Comparison of ENCODE assay signal across 36 mouse cellular contexts in genomic region chr6:146535501-146535900, GRCm38 (mm10).
"Had no signal": no experiment of that assay in that cellular context is flagged by ENCODE, and none has a peak within 500 bp of the region (broad histone marks: within the 10 kb centered on the region; RNA-seq: fewer than 3 reads in every experiment).

No protein-coding gene starts in this region.

- ATAC-seq: hindbrain, embryonic 16.5 days; hindbrain, postnatal 0 days; inflammation-experienced regulatory T-cells, adult 6 months; intestine, embryonic 15.5 days; intestine, embryonic 16.5 days; intestine, postnatal 0 days had no signal

- H3K4me3 ChIP-seq: heart, adult 2 months; heart, embryonic 10.5 days; heart, embryonic 12.5 days; heart, embryonic 13.5 days; heart, embryonic 15.5 days; hindbrain, embryonic 10.5 days; hindbrain, embryonic 12.5 days; hindbrain, embryonic 13.5 days; hindbrain, embryonic 15.5 days; intestine, embryonic 15.5 days; kidney, embryonic 15.5 days; layer of hippocampus, adult 2 months had no signal

- H3K27me3 ChIP-seq: heart, embryonic 12.5 days; heart, embryonic 13.5 days; heart, embryonic 15.5 days; hindbrain, embryonic 12.5 days; hindbrain, embryonic 13.5 days; hindbrain, embryonic 15.5 days; intestine, embryonic 15.5 days; kidney, embryonic 15.5 days had no signal

- H3K36me3 ChIP-seq: heart, embryonic 10.5 days; heart, embryonic 12.5 days; heart, embryonic 13.5 days; heart, embryonic 15.5 days; hindbrain, embryonic 10.5 days; hindbrain, embryonic 12.5 days; hindbrain, embryonic 13.5 days; hindbrain, embryonic 15.5 days; intestine, embryonic 15.5 days; kidney, embryonic 15.5 days had no signal

- H3K4me2 ChIP-seq: heart, embryonic 11.5 days; heart, embryonic 12.5 days; heart, embryonic 13.5 days; heart, embryonic 15.5 days; hindbrain, embryonic 12.5 days; hindbrain, embryonic 13.5 days; hindbrain, embryonic 14.5 days; hindbrain, embryonic 15.5 days; intestine, embryonic 15.5 days; kidney, embryonic 15.5 days had no signal

- H3K9me3 ChIP-seq: heart, embryonic 10.5 days; heart, embryonic 13.5 days; heart, embryonic 15.5 days; hindbrain, embryonic 12.5 days; hindbrain, embryonic 13.5 days; hindbrain, embryonic 15.5 days; intestine, embryonic 15.5 days; kidney, embryonic 15.5 days had no signal

- H3K4me1 ChIP-seq: hindbrain, embryonic 10.5 days; hindbrain, embryonic 12.5 days; hindbrain, embryonic 13.5 days; hindbrain, embryonic 15.5 days had no signal

- DNase-seq: heart, adult 2 months; heart, postnatal 10 days; heart, postnatal 14 days; heart, postnatal 36 days; heart, postnatal 4 days; kidney, adult 11 months; kidney, adult 18-20 months; kidney, adult 2 months; kidney, adult 8-10 months; kidney, adult 9 months; kidney, postnatal 10 days; kidney, postnatal 14 days; kidney, postnatal 25 days; kidney, postnatal 36 days; kidney, postnatal 4 days; layer of hippocampus, adult 9-11 months; layer of hippocampus, postnatal 36 days had no signal

- H3K27ac ChIP-seq: heart, adult 2 months; heart, embryonic 13.5 days; heart, embryonic 15.5 days; hindbrain, embryonic 10.5 days; hindbrain, embryonic 12.5 days; hindbrain, embryonic 13.5 days; hindbrain, embryonic 14.5 days; hindbrain, embryonic 15.5 days; hindbrain, postnatal 0 days; intestine, embryonic 15.5 days; kidney, embryonic 15.5 days; kidney, postnatal 0 days; layer of hippocampus, adult 2 months had no signal

- H3K9ac ChIP-seq: heart, embryonic 12.5 days; heart, embryonic 13.5 days; heart, embryonic 15.5 days; hindbrain, embryonic 12.5 days; hindbrain, embryonic 13.5 days; hindbrain, embryonic 14.5 days; hindbrain, embryonic 15.5 days; intestine, embryonic 15.5 days; kidney, embryonic 15.5 days had no signal
